Mouse (Mus musculus): ENCODE measurements around the gene Car11. TPM values are rescaled to one million over a fixed set of nuclear protein-coding genes. Genes with fewer than 3 reads are reported as not detected.

Gene Car11
- polyA plus RNA-seq, 1 experiment from 2014 or later = 35.5 TPM

DNA sequence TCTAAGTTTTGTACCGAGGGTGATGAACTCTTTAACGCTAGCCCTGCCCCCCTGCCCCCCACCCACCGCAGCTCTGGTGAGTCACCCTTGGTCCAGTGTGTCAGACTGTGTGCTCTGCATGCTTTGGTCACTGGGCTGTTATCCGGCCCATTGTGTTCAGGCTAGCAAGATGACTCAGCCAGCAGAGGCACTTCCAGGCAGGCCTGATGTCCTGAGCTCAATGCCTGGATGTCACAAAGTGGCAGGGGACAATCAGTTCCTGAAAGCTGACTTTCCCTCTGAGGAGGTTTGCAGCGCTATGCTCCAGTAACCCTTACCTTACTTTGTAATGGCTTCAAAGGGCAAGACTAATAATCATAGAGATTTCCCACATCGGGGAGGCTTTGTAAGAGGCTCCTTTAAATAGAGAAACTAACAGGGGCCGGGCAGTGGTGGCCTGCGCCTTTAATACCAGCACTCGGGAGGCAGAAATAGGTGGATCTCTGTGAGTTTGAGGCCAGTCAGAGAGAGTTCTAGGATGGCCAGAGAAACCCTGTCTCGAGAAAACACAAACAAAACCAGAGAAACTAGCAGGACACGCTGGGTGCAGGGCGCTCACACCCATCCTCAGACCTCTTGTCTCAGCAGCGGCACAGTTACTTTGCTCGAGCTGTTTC, 19.5 kb upstream of the Car11 start:
- Histone ChIP-seq H3K27ac (no peak overlapping the region), H3K9ac (no peak overlapping the region), H3K9me3 (no peaks in the 10 kb centered on the region), H3K4me2 (replicated peaks) (no peak overlapping the region), H3K36me3 (no peaks in the 10 kb centered on the region), H3K4me3 (no peak overlapping the region), H3K4me1 (peaks cover 6% of the 10 kb centered on the region; the same call in 1 of the 2 replicates), H3K27me3 (replicated peaks) (no peaks in the 10 kb centered on the region)
- WGBS = 76% methylated on average over 14 of the region's 14 CpGs
- ATAC-seq (ENCODE audit: low FRiP score, low read depth) = no peak

DNA sequence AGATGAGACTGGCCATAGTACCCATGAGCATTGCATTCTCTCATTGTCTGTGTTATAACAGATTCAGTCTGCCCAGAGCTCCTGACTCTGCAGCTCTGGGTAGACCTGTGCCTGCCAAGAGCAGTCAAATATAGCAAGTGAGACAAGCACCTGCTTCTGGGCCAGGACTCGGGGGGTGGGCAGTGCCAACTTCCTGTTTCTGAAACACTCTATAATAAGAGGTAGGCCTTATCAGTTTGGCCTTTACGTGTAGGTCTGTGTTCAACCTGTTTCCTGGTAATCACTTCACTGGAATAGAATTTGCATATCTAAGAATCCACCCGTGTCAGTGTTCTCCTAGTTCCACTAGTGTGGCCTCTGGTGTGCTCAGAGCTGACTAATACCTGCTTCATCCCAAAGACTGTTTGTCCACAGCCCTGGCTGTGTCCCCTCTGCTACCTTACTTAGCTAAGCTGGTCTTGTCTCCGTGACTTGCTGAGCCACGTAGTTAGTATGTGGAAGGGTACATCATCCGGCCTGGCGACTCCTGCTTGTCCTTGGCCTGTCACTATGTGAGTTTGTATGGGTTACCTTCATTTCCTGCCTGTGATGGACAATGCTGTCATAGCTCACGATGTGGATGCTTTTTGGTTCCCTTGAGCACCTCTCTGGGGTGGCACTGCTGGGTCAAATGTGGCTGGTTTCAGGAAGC, 18.5 kb upstream of the Car11 start:
- Histone ChIP-seq H3K27me3 (replicated peaks) (no peaks in the 10 kb centered on the region), H3K4me2 (replicated peaks) (no peak overlapping the region), H3K27ac (no peak overlapping the region), H3K9ac (no peak overlapping the region), H3K4me1 (peaks cover 11% of the 10 kb centered on the region), H3K36me3 (no peaks in the 10 kb centered on the region), H3K4me3 (no peak overlapping the region), H3K9me3 (no peaks in the 10 kb centered on the region)
- WGBS = 89% methylated on average over 8 of the region's 8 CpGs
- no peak for ATAC-seq (ENCODE audit: low FRiP score, low read depth)

DNA sequence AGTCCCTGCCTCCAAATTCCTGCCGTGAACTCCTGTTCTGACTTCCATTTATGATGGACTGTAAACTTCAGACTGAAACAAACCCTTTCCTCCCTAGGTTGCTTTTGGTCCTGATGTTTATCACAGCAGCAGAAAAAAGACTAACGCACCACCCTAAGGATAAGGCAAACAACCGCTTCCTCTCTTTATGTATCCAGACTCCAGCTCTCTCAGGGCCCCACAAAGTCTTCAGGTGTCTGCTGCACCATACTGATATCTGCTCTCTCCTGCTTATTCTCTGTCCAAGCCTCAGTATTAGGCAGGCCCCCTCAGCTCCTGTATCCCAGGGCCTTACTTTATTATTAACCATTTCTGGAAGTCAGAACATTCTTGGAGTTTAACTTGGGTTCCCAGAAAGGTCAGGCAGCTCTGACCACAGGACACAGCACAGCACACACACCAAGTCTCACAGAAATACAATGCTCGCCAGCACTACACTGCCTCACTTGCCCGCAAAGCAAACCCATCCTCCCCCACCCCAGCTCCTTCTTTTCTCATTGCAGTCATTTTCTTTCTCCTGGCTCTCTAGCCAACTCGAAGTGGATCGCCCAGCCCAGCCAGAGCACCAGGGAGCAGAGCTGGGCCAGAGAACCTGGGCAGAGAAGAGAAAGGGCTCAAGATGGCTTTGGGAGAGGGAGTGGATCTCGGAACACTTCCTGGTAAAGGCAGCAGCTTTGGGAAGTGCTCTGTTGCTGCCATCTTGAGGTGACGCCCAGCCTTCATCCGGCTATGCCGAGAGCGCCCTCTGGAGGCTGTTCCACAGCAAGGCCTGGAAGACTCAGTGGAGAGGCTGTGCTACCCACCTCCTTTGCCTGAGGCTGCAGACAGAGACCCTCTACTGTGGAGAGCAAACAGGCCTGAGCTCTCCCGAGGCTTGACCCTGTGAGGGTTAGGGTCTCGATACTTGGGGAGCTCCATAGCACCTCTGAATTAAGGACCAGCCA, 17.2 kb upstream of the Car11 start:
- Histone ChIP-seq H3K9ac (peak overlapping the region; percentile 33; the same call in 1 of the 2 replicates), H3K4me3 (no peak overlapping the region), H3K36me3 (no peaks in the 10 kb centered on the region), H3K4me2 (replicated peaks) (peak overlapping the region; percentile 47), H3K27me3 (replicated peaks) (no peaks in the 10 kb centered on the region), H3K9me3 (no peaks in the 10 kb centered on the region), H3K4me1 (peaks cover 19% of the 10 kb centered on the region), H3K27ac (no peak overlapping the region)
- 31% methylated on average over 14 of the region's 14 CpGs for WGBS
- peak; percentile 78 for ATAC-seq (ENCODE audit: low FRiP score, low read depth)

DNA sequence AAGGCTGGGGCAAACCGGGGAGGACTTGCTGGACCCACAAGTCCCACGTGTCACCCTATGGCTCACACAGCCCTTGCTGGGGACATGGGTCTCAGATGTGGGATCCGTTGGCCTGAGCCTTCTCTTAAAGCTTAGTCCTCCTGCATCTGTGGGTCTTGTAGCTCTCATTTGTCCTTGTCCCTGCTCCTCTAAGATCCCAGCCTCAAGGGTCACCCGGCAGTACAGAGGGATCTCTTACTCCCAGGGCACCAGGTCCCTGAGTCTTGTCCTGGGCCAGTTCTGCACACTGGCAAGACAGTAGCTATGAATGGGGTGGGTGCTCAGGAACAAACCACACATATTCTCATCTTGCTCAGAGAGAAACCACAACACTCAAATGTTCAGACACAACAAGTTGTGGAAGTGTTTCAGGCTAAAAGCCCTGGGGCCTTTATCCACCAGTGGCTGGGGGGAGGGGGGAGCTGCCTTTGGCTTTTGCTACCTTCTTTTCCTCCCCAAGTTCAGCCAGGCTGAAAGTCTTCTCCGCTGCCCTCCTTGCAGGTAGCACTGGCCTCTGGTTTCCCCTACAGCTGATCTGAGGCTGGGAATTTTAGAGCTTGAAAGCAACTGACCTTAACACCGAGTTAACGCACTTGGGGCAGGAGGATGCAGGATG, 16.1 kb upstream of the Car11 start, which contains the start of gene Ntn5:
Ntn5 (plus strand) TSS at position 627 of the 655 bp plus-strand sequence.
- WGBS = 79% methylated on average over 7 of the region's 7 CpGs
- Histone ChIP-seq H3K4me3 (no peak within 1 kb of the TSS), H3K4me1 (peaks cover 19% of the 10 kb centered on the region)

DNA sequence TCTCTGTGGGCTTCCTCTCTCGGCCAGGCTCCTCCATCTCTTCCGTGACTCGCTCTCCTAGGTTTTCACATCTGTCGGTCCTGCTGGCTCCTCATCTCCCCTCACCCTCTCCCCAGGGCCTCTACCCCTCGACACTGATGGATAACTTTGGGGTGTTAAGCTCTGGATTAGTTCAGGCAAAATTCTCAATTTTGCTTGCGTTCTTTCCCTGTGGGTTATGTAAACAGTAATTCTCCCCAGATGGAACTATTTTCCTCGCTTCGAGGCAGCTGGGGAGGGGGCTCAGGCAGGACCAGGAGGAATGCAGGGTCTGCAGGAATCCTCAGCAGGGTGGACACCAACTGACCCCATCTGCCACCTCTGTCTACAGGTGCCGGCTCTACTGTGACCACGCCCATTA, 13.8 kb upstream of the Car11 start:
- 56% methylated on average over 10 of the region's 10 CpGs for WGBS
- H3K4me2 ChIP-seq (replicated peaks) = 0 out of 2 replicates have a peak overlapping the region, but pooled peaks have one; percentile 10
- H3K27ac ChIP-seq = no peak overlapping the region
- no peaks in the 10 kb centered on the region for H3K36me3 ChIP-seq
- ATAC-seq (ENCODE audit: low FRiP score, low read depth) = no peak
- no peaks in the 10 kb centered on the region for H3K9me3 ChIP-seq
- no peaks in the 10 kb centered on the region for H3K27me3 ChIP-seq (replicated peaks)
- no peak overlapping the region for H3K4me3 ChIP-seq
- peaks cover 19% of the 10 kb centered on the region for H3K4me1 ChIP-seq
- H3K9ac ChIP-seq = no peak overlapping the region

More for the DNA sequence above, 16.1 kb upstream of the Car11 start, which contains the start of gene Ntn5:
- Histone ChIP-seq H3K27me3 (replicated peaks) (no peaks in the 10 kb centered on the region), H3K9me3 (no peaks in the 10 kb centered on the region), H3K9ac (0 out of 2 replicates have a peak within 1 kb of the TSS, but pooled peaks have one; percentile 7), H3K27ac (no peak within 1 kb of the TSS), H3K4me2 (replicated peaks) (peak within 1 kb of the TSS; percentile 47; the same call in 1 of the 2 replicates), H3K36me3 (no peaks in the 10 kb centered on the region)
- no peak for ATAC-seq (ENCODE audit: low FRiP score, low read depth)

DNA sequence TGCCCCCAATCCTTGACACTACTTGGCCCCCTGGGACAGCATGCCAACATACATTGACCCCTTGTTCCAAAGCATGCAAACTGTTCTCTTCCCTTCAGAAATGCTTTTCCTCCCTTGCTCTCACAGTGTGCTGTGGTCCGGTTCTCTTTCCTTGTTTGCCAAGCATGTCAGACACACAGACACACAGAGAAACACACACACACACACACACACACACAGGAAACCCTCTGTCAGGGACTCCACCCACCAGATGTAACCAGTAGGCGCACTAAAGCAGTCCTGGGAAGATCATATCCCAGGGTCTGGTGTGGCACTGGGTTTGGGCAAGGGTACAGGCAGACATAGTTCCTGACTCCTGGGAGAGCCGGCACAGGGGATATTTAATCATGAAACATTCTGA, 12.8 kb upstream of the Car11 start:
- H3K27me3 ChIP-seq (replicated peaks) = no peaks in the 10 kb centered on the region
- H3K36me3 ChIP-seq = no peaks in the 10 kb centered on the region
- H3K27ac ChIP-seq = no peak overlapping the region
- peaks cover 19% of the 10 kb centered on the region for H3K4me1 ChIP-seq
- no peak overlapping the region for H3K4me3 ChIP-seq
- 69% methylated on average over 3 of the region's 3 CpGs for WGBS
- no peaks in the 10 kb centered on the region for H3K9me3 ChIP-seq
- ATAC-seq (ENCODE audit: low FRiP score, low read depth) = no peak
- H3K4me2 ChIP-seq (replicated peaks) = no peak overlapping the region
- H3K9ac ChIP-seq = no peak overlapping the region

DNA sequence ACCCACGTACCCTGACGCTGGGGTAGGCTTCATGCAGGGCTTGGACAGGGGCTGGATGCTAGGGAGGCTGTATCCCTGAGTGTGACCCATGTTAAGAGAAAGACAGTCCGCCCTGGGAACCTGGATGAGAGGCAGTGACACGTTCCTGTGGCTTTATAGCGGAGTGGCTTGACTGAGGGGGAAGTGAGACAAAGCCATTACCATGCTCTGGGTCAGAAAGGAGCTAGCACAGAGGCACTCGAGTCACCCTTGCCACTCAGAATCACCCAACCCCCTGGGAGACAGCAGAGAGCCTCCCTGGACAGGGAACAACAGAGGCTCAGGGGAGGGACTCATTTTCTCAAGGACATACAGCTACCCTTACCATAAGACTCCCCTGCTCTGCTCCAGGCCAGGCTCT, 10.5 kb upstream of the Car11 start:
- no peak for ATAC-seq (ENCODE audit: low FRiP score, low read depth)
- no peak overlapping the region for H3K9ac ChIP-seq
- no peak overlapping the region for H3K27ac ChIP-seq
- H3K4me2 ChIP-seq (replicated peaks) = no peak overlapping the region
- H3K4me3 ChIP-seq = no peak overlapping the region
- H3K9me3 ChIP-seq = no peaks in the 10 kb centered on the region
- no peaks in the 10 kb centered on the region for H3K27me3 ChIP-seq (replicated peaks)
- no peaks in the 10 kb centered on the region for H3K36me3 ChIP-seq
- H3K4me1 ChIP-seq = peaks cover 13% of the 10 kb centered on the region
- 61% methylated on average over 6 of the region's 6 CpGs for WGBS

DNA sequence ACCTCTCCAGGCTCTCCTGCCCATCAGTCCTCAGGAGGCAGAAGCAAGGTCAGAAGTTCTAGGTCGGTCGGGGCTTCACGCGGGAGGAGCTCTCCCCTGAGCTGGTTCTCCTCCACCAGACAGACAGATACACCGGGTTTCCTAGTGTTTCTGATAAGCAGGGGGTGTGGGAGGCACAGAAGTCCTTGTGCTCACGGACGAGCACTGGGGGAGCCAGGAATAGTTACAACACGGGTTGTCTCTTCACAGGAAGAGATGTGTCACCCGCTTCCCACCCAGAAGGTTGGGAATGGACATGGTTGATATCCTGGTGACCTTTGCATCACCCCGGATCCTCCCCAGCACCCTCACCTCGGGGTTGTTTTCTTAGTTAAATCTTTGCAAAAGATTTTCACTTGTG, 9.8 kb upstream of the Car11 start:
- WGBS = 79% methylated on average over 11 of the region's 11 CpGs
- H3K9ac ChIP-seq = no peak overlapping the region
- H3K27ac ChIP-seq = no peak overlapping the region
- no peaks in the 10 kb centered on the region for H3K9me3 ChIP-seq
- H3K4me2 ChIP-seq (replicated peaks) = no peak overlapping the region
- H3K4me1 ChIP-seq = peaks cover 13% of the 10 kb centered on the region
- no peak overlapping the region for H3K4me3 ChIP-seq
- no peaks in the 10 kb centered on the region for H3K27me3 ChIP-seq (replicated peaks)
- H3K36me3 ChIP-seq = no peaks in the 10 kb centered on the region
- ATAC-seq (ENCODE audit: low FRiP score, low read depth) = no peak

DNA sequence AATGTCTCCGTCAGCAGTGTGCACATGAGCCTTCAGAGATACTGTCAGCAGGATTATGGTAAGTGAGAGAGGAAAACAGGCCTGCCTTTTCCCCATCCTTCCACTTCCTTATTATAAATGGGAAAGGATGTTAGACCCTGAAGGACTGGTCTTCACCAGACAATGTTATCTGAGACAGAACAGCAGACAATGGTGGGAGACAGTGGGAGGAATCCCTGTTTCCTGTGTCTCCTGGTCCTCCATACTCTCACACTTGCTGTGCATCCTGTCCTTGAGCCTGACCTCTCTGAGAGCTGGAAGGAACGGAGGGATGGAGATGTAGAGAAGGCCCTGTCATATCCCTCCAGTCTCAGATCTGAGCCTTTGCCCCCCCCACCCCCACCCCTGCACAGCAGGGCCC, 7.3 kb upstream of the Car11 start:
- Histone ChIP-seq H3K9me3 (no peaks in the 10 kb centered on the region), H3K36me3 (no peaks in the 10 kb centered on the region), H3K4me1 (peaks cover 6% of the 10 kb centered on the region), H3K27me3 (replicated peaks) (no peaks in the 10 kb centered on the region), H3K4me3 (no peak overlapping the region), H3K9ac (no peak overlapping the region), H3K27ac (no peak overlapping the region), H3K4me2 (replicated peaks) (no peak overlapping the region)
- no peak for ATAC-seq (ENCODE audit: low FRiP score, low read depth)
- 84% methylated on average over 2 of the region's 2 CpGs for WGBS

DNA sequence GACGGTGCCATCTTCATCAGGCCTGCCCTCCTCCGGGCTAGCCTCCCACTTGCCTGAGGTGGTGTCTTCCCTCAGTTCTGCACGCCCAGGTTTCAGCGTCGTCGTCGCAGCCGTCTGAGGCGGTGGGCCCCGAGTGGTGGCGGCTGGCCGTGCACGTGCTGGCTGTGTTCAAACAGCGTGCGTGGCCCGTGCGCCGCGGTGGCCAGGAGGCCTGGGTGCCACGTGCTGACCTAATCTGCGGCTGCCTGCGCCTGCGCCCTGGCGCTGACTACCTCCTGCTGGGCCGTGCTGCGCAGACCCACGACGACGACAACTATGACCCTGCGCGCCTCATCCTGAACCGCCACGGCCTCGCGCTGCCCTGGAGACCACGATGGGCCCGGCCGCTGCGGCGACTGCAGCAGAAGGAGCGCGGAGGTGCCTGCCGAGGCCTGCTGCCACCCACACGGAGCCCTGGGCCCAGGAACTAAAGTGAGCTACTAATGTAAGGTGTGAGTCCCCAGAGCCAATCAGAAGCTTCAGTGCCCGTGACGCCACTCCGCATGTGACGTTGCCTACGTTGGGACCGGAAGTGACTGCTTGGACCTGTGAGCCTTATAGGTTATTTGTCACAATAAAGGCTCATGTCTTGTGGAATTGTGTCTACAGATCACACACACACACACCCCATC, 5.6 kb upstream of the Car11 start, which contains the start of gene Sec1:
Sec1 (minus strand) TSS at position 482 of the 671 bp plus-strand sequence.
- ATAC-seq (ENCODE audit: low FRiP score, low read depth) = no peak
- H3K9ac ChIP-seq = no peak within 1 kb of the TSS
- H3K36me3 ChIP-seq = no peaks in the 10 kb centered on the region
- no peak within 1 kb of the TSS for H3K4me2 ChIP-seq (replicated peaks)
- H3K27ac ChIP-seq = no peak within 1 kb of the TSS
- H3K9me3 ChIP-seq = no peaks in the 10 kb centered on the region
- WGBS = 89% methylated on average over 50 of the region's 50 CpGs
- H3K4me3 ChIP-seq = no peak within 1 kb of the TSS
- peaks cover 6% of the 10 kb centered on the region for H3K4me1 ChIP-seq
- peaks cover 9% of the 10 kb centered on the region for H3K27me3 ChIP-seq (replicated peaks)

DNA sequence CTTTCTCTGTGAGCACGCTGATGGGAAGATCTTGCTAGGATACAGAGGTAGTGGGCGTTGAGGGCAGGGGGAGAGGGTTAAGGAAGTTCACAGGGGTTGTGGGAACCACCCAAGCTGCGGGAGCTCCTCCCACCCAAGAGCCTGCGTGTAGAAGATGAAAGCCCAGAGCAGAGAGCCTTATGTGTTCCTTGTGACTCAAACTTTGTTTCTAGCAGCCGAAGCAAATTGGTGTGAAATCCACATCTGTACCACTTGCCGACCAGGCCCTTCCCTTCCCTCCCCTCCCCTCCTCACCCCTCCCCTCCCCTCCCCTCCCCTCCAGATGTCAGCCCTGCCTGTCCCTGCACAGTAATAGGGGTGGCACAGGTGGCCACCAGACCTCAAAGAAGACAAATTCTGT, 4.5 kb upstream of the Car11 start:
- Histone ChIP-seq H3K4me1 (peaks cover 15% of the 10 kb centered on the region), H3K9ac (no peak overlapping the region), H3K4me2 (replicated peaks) (no peak overlapping the region), H3K36me3 (no peaks in the 10 kb centered on the region), H3K27ac (no peak overlapping the region), H3K4me3 (no peak overlapping the region), H3K9me3 (no peaks in the 10 kb centered on the region), H3K27me3 (replicated peaks) (peaks cover 19% of the 10 kb centered on the region)
- peak; percentile 45; the same call in 1 of the 2 replicates for ATAC-seq (ENCODE audit: low FRiP score, low read depth)
- 4% methylated on average over 6 of the region's 6 CpGs for WGBS

Data from neural tube, embryonic 12.5 days (tissue).